Mouse (Mus musculus): ENCODE measurements around the gene Hoxa7. TPM values are rescaled to one million over a fixed set of nuclear protein-coding genes. Genes with fewer than 3 reads are reported as not detected.

The Hoxa7 gene
- total RNA-seq, 2 experiments from 2014 or later = not detected

DNA sequence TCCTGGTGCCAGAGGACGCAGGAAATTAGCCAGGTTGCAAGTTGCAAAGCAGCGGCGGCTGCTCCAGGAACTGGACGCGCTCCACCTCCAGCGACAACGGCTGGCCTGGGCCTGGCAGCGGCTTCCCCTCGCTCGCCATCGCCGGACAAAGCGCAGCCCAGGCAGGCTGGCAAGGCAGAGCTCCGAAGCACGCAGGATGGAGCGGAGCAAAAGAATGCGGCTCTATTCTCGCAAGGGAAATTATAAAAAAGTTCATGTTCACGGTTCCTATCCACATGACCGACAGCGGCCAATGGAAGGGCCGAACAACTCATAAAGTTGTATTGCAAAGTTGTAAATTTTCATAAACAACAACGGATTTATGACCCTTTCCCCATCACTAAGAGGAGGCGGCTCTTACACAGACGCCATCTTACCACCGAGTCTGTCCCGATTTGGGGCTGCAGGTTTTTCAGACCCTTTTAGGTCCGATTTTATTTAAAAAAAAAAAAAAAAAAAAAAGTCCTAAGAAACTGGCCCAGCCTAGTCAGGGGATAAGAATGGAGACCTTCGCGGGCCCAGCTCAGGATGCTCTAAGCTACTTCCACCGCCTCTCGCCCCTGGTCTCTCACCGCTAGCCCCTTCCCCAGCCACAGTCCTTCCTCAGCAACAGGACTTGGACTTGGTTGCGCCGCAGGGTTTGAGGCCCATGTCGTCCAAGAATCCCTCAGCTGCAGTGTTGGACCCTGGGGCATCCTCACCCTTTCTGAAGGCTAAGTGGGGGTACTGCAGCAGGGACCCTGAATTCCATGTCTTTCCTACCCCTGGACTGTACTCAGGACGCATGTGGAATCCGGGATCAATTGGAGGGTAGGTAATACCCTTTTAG lies 8.3 kb downstream of the Hoxa7 start, which contains the start of the genes Hoxa3 and Gm28308:
Hoxa3 (minus strand) TSS at position 218 of the 868 bp plus-strand sequence.
Gm28308 (minus strand) TSS at position 221 of the 868 bp plus-strand sequence.
- DNase-seq (ENCODE audit: low spot score in 2 of 2) = no peak

DNA sequence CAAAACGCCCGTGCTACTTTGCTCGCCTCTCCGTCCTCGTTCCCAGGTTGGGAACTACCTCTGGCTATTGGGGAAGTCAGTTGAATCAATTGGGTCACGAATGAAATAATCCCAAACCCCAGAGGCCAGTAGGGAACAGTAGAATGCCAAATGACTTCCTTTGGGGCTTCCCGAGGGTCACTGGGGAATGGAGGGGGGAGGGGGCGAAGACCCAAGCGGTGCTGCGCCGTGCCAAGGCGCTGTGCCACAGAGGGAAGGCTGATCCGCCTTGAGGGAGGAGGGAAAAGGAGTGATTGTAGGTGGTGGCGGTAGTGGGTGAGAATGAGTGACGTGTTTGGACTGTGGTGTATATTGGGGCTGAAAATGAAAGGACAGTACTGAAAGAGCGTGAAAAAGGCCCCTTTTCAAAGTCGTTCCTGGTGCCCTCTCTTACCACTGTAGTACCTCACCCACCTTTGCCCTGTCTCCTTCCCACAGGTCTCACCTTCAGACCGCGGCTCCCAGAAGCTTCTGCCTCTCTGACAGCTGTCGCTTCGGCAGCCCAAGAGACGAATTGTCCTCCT lies 9.0 kb downstream of the Hoxa7 start:
- DNase-seq (ENCODE audit: low spot score in 2 of 2) = no peak

DNA sequence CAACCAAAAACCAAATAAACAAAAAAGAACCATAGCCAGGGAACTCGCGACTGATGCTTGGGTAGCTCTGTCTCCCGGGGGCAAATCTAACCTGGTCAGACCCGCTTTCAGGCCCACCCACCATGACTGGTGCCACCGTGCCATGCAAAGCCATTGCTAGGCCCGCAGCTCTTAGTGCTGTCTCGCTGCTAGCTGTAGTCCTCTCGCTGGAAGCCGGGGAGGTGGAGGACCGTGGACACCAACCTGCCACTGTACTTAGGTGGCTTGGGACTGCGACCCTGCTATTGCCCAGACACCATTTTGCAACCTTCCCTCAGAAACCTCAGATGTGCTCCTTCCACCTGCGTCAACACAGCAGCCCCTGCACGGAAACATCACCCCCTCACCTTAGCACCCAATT lies 9.7 kb downstream of the Hoxa7 start:
- no peak for DNase-seq (ENCODE audit: low spot score in 2 of 2)

DNA sequence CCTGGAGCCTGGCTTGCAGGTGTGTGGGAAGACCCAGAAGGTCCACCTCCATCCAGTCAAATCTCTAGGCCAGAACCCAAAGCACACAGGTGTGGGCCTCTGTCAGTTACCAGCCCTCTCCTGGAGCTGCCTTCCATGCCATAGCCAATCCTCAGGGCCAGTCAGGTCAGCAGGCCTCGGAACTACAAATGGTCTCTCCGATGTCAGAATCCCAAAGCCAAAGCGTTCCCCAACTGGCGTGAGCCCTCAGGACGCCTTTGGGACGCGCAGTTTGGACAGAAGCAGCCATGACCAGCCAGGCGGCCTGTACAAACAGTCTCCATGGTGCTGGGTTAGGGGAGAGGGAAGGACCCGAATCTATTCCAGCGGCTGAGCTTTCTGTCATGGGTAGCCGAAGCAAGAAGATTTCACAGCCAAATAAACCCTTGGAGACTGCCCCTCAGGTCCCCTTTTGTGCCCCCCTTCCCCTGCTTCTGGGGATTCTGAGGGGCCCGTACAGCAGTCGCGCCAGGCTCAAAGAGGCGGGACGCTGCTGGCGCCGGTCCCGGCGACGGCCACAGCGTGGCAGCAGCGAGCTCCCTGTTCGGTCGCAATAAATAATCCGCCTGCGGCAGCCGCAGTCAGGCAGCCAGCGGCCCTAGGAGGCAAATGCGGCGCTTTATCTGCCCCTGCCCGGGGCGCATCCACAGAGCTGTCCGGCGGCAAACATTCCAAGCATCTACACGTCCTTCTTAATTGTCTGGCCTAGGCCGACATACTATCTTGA lies 10.3 kb downstream of the Hoxa7 start:
- peak; percentile 61 to 77 for DNase-seq (ENCODE audit: low spot score in 2 of 2)

DNA sequence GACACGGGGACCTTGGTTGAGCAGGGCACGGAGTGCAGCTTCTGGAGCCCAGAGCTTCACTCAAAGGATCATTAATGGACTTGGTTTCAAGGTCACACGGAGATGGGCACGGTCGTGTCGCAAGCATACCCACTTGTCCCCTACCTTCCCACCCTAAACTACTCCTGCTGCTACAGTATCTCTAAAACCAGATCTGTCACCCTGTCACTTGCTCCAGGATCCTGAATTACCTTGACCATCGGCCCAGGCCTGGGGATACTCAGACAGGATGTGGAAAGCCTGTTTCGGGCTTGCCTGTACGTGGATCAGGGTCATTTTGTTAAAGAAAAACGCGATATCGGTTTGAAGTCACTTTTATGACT lies 12.0 kb downstream of the Hoxa7 start:
- DNase-seq (ENCODE audit: low spot score in 2 of 2) = no peak

DNA sequence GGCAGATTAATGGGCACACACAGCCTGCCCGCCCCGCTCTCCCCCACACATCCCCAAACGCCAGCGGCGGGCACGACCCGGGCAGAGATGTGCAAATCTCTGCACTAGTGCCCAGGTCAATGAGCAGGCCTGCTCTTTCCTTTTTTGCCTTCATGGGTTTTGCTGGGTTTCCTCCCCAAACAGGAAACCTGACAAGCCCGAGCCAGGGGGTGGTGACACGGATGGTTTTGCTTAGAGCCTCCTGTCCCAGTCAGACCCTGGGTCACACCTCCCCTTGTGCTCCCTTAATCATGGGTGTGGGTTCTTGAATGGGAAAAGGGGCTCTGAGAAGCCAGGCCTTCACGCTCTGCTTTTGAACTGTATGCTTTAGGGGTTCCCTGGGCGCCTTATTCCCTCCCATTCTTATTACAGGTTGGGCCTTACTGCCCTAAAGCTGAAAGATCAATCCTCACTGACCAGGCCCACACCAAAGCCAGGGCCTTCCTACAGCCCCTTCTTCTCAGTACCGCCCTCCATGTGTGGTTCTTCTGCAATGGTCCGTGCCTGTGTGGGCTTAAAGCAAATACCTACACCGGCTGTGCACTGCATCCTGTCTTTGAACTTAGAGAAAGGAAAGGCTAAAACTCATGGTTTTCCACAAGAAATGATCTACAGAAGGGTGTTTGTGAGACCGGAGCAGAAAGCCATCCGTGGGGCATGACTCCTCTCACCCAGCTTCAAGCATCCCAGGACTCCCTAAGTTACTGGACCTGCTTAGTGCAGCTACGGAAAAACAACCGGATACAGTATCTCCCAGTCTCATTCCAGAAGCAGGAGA lies 12.6 kb downstream of the Hoxa7 start:
- no peak for DNase-seq (ENCODE audit: low spot score in 2 of 2)

DNA sequence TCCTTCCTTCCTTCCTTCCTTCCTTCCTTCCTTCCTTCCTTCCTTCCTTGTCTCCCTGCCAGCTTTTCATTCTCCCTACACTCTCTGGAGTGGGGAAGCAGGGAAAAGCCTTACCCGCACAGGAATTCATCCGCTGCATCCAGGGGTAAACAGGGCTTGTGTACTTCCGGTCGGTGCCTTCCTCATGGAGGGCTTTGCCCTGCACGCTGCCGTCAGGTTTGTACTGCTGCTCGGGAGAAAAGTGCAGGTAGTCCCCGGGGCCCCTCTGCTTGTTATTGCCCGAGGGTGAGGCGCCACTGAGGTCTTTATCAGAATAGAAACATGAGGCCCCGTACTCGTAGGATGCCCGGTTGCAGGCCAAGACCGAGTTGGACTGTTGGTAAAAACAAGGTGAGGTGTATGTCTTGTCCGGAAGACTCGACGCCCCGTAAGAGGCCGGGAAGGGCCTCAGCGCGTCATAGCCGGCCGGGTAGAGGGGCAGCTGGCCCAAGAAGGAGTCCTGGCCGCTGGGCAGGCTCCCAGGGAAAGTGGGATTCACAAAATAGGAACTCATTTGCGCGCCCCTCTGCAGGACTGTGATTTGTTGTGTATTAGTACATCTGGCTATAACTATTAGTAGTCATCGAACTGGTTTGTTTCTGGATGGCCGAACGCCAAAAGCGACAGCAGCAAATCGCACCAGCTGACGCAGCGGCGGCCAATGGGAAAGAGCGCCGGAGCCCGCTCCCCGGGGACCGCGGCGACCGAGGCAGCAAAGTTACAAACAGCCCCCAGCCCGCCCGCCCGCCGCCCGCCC lies 13.4 kb downstream of the Hoxa7 start, which contains the start of gene Hoxa6:
Hoxa6 (minus strand) TSS at position 651 of the 796 bp plus-strand sequence.
- DNase-seq (ENCODE audit: low spot score in 2 of 2) = no peak

DNA sequence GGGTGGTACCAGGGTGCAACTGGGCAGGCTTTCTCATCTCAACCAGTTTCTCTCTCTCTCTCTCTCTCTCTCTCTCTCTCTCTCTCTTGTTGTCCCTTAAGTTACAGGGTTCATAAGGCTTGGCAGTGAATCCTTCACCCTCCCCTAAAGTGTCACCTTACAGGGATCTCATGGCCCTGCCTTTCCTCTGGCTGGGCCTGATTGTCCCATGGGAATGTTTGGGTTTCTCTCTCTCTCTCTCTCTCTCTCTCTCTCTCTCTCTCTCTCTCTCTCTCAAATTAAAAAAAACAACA lies 14.0 kb downstream of the Hoxa7 start:
- no peak for DNase-seq (ENCODE audit: low spot score in 2 of 2)

DNA sequence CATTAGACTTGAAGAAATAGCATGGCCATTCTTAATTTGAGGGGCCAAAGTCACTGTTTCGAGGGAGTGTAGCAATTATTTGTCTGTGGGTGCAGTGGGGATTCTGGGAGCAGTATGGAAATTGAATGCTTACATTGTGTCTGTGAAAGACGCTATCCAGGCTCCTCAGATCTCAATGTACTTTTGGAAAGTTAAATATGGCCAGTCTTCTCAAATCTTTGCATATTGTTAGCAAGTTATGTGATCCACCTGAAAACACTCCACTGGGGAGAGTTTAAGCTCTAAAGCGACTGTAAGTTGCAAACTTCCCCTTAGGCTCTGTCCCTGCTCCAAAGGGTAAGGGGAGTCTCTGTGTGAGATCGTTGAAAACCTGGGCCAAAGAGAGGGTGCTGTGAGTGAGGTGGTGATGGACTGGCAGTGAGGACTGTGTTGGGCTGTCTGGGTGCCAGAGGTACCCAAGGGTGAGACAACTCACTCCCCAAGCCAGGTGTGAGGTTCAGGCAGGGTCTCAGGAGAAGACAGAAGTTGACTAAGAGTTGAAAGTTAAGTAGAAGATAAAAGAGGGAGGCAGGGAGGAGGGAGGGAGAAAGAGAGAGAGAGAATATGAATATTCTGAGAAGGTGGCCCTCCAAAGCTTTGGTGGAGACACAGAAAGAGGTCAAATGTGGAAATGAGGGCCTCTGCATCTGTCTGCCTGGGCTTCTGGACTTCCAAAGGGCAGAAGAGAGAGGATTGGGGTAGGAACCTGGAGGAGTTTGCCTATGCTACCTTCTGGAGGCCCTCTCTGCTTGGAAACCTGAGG lies 14.6 kb downstream of the Hoxa7 start:
- DNase-seq (ENCODE audit: low spot score in 2 of 2) = no peak

DNA sequence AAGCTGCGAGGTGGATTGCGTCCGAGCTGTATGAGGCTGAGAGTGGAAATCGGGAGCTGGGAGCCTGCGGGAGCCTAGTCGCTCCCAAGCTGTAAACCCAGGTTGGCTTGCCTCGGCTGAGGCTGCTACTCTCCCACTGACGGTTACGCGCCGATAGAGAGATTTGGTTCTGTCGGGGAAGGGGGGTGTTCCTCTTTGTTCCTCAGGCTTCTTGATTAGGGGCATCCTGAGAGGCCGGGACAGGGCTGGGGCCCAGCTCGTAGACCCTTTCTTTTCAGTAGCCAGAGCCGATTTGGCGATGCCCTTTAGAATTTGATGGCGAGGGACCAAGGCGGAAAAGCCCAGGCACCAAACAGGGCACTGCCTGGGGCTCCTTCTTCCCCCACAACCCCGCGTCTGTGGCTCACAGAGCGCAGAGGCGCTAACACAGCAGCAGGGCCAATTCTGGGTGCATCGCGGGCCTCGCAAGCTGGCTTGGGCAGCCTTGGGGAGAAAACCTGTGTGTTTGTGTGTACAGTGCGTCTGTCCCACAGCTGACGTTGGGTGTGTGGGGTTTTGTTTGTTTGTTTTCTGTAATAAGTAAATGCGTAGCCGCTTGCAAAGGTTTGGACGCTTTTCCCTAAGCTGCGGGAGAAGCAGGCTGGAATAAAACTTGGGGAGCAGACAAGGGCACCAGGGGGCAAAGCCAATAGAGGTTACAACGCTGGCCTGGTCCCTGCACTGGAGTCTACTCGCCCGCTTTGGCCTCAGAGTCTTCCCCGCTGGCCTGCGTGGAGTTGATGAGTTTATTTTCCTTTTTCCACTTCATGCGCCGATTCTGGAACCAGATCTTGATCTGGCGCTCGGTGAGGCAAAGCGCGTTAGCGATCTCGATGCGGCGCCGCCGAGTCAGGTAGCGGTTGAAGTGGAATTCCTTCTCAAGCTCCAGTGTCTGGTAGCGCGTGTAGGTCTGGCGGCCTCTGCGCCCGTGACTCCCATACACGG lies 15.7 kb downstream of the Hoxa7 start:
- DNase-seq (ENCODE audit: low spot score in 2 of 2) = no peak

DNA sequence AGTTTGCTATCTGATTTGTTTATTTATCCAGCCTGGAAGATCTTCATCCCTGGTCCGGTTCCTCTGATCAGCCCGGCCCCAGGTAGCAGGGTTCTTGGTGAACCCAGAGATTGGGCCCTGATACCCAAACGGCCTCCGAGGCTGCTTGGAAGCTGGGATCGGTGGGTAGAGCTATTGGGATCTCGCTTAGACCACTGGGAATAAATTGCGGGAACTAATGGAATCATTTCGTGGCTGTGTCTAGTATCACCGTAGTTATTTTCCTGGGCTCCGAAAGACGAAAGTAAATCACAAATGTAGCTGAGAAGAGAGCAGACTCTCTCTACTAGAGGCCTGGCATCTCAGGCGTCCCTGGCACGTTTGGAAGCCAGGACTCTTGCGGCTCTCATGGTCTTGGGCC lies 16.4 kb downstream of the Hoxa7 start:
- DNase-seq (ENCODE audit: low spot score in 2 of 2) = no peak

DNA sequence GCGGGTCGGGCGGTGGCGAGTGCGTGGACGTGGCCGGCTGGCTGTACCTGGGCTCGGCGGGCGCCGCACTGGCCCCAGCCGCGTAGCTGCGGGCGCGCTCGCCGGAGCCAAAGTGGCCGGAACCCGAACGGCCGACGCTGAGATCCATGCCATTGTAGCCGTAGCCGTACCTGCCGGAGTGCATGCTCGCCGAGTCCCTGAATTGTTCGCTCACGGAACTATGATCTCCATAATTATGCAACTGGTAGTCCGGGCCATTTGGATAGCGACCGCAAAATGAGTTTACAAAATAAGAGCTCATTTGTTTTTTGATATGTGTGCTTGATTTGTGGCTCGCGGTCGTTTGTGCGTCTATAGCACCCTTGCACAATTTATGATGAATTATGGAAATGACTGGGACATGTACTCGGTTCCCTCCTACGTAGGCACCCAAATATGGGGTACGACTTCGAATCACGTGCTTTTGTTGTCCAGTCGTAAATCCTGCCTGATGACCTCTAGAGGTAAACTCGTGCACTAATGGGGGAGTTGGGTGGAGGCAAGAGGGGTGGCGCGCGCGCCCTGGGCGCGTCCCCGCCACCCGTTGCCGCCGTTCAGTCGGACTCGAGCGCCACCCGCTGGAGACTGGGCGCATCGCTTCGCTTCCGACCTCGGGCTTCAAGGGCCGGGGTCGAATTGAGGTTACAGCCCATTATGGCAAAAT lies 17.5 kb downstream of the Hoxa7 start, which contains the start of gene Hoxa5:
Hoxa5 (minus strand) TSS at position 538 of the 703 bp plus-strand sequence.
- DNase-seq (ENCODE audit: low spot score in 2 of 2) = no peak

DNA sequence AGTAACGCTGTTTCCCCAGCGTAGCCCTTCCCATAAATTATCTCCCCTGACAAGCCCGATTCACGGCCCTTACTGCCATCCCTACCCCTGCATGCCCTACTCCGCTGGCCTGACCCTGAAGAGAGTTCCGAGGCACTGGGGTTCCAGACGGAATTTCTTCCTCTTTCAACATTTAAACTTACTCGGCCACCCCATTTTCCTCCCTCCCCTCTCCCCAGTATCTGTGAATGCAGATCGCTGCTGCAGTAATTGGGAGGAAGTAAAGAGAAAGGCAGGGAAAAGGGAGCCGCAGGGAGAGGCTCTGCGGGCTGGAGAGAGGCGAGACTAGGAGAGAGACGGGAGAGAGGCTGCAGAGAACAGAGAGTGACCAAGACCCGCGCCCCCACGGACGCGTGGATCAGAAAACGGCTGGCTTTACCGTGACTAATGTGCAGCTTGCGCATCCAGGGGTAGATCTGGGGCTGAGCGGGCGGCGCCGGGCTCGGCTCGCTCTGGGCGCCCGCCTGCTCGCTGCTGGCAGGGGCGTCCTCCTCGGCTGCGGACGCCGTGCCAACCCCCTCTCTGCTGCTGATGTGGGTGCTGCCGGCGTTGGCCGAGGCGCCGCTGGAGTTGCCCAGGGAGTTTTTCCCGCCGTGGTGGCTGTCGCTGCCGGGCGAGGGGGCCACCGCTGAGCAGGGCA lies 18.1 kb downstream of the Hoxa7 start:
- DNase-seq (ENCODE audit: low spot score in 2 of 2) = no peak

DNA sequence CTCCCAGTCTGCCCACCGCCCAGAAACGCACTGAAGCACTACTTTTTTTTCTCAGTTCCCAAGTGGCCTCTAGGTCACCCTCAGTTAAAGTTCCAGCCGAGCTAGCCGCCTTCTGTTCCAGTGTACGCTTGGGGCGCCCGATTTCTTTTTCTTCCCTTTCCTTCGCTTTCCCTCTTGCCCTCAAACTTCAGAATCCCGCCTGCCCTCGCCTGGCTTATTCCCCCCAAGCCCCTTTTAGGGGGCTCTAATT lies 18.6 kb downstream of the Hoxa7 start:
- no peak for DNase-seq (ENCODE audit: low spot score in 2 of 2)

DNA sequence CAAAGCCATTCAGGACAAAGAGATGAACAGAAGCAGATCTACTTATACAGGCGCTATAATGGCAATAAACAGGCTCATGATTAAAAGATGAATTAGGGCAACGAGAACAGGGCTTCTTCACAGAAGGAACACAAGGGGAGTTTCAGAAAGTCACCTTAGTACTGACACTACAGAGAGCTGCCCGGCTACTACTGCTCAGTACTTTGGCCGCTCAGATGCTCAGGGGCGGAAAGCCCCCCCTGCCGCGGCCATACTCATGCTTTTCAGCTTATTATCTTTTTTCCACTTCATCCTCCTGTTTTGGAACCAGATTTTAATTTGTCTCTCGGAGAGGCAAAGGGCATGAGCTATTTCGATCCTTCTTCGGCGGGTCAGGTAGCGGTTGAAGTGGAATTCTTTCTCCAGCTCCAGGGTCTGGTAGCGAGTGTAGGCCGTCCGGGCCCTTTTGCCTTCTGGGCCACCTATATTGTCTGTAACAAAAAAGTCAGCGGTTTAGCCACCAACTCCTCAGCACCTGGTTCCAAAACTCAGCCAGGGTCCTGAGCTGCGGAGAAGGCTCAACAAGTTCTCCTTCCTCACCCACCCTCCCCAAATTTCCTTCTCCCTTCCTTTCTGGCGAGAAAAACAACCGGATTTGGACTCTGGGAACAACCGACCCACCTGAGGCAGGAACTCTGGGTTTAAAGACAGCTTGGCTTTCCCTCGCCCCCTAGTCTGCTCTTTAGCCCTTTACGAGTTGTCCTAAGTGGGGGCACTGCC lies 19.1 kb downstream of the Hoxa7 start:
- DNase-seq (ENCODE audit: low spot score in 2 of 2) = no peak

DNA sequence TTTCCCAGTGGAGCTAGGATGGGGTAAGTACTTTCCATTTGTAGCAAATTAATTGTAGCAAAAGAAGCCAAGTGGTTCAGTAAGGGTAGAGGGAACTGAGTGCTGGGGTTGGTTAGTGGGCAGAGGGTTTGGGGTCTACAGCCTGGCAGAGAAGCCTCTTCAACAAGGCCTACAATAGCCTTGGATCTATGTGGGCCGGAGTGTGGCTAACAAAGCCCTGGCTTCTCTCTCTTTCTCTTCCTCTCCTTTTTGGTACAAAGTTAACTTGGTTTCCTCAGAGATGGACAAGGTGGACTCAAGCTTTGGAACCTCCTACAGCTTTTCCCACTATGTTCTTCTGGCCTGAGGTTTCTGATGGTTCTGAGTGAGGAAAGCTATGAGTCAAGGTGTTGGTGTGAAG lies 20.4 kb downstream of the Hoxa7 start:
- no peak for DNase-seq (ENCODE audit: low spot score in 2 of 2)
